Mouse (Mus musculus) inflammation-experienced regulatory T-cells, adult 6 months (primary cell): Measurements from ENCODE around the gene Gm12216. TPM values are rescaled to one million over a fixed set of nuclear protein-coding genes. Genes with fewer than 3 reads are reported as not detected.

Experiments
- ATAC-seq: one replicate; pipeline ENCODE4 v1.8.0; 2017
- polyA plus RNA-seq, 3 experiments: library from polyadenylated mRNA; unstranded; fragments of 100-300 nt; shearing (Covaris generic); gene quantifications; one replicate each; pipeline ENCODE4 v1.2.1; 2017

The Gm12216 gene
- polyA plus RNA-seq, 3 experiments from 2014 or later = 19.8 to 38.0 (median 32.6) TPM

- peak; percentile 47 for ATAC-seq
Measured at GRCm38 (mm10) chr11:53736771-53737572, 122.1 kb downstream of the Gm12216 start.

DNA sequence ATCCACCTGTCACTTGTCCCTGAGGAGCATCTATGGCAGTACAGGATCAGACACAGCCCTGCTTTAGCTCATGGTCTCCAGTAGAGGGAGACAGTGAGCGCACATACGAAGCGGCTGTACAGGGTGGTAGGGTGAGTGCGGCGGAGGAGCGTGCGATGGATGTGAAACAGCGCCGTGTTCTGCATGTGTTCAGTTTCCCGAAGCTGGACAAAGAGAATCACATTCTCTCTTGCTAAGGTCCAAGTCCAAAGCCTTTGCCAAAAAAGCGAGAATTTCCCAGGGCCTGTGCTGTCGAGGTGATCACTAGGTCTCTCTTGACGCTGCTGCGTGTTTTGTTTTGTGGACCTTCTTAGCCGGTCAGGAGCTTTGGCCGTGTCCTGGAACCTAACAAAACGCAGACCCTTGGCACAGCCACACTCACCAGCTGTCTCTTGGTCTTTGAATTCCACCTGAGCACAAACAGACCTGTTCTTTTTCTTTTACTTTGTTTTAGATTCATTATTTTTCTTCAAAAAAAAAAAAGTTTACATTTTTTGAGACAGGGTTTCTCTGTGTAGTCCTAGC is 123.3 kb downstream of the Gm12216 start:
- peak; percentile 81 for ATAC-seq

DNA sequence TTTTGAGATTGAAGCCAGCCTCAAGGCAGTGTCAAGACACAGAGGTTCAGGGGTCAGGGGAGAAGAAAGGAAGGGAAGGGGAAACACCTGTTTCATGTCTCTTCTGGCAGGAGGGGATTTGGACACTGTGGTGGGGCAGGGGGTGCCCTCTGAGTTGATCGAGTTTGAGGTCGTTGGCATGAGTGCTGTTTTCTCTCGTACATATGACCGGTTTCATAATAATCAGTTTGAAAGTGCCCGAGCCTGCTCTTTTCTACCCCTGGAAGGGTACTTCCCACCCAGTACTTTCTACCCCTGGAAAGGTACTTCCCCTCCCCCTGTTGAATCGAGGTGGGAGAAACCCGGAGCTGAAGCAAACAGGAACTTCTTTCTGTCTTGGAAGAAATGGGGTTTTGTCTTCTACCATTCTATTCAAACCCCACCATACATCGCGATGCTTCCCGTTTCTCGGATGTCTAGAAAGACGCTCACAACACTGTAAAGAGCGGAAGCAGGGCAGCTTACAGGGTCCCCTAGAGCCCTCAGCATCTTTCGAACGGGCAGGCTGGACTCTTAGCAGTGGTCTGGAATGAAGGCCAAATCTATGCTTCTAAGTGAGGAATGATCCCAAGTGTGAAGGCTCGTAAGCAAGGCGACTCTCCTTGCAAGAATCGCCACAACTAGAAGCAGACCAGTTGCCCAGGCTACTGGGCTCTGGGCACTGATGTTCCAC is 123.9 kb downstream of the Gm12216 start:
- ATAC-seq = no peak

DNA sequence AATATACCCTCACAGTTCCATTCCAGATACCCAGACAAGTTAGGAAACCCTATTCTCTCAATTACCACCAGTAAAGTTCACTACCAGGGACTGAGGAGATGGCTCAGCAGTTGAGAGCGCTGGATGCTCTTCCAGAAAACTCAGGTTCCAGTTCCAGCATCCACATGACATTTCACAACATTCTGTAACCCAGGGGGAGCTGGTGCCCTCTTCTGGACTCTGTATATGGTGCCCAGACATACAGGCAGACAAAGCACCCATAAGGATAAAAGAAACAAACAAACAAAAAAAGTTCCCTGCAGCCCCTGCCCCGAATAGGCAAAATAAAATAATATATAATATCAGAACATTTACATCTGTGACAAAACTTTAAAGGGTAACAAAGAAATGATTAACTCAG is 124.6 kb downstream of the Gm12216 start:
- ATAC-seq = no peak

GRCm38 (mm10) chr11:53733824-53734223 is 125.2 kb downstream of the Gm12216 start:
- no peak for ATAC-seq

Other genes starting within 250 kb of the Gm12216 start
- 10 to 100 TPM in 2 of 3 experiments, 1 to 10 TPM in 1; 3.1 to 26.5 (median 14.7) TPM for gene Il4, start 240.6 kb downstream of the Gm12216 start, polyA plus RNA-seq
- gene Il13, start 224.6 kb downstream of the Gm12216 start, polyA plus RNA-seq = not detected
- gene Rad50, start 151.9 kb downstream of the Gm12216 start, polyA plus RNA-seq = 10 to 100 TPM; 47.3 to 53.7 (median 48.6) TPM
- not detected for gene Il5, start 138.5 kb downstream of the Gm12216 start, polyA plus RNA-seq
- 100 to 1,000 TPM; 273 to 355 (median 291) TPM for gene Irf1, start 89.2 kb downstream of the Gm12216 start, polyA plus RNA-seq
- gene Gm17334, start 86.1 kb downstream of the Gm12216 start, polyA plus RNA-seq = 1 to 10 TPM; 5.6 to 9.0 (median 6.7) TPM
- gene Slc22a5, start 32.4 kb upstream of the Gm12216 start, polyA plus RNA-seq = 10 to 100 TPM in 2 of 3 experiments, 1 to 10 TPM in 1; 8.9 to 15.5 (median 12.7) TPM
- under 1 TPM in 1 of 3 experiments, not detected in 2; 0.40 TPM for gene Slc22a21, start 121.1 kb upstream of the Gm12216 start, polyA plus RNA-seq
- gene Slc22a4, start 168.8 kb upstream of the Gm12216 start, polyA plus RNA-seq = 1 to 10 TPM in 1 of 3 experiments, not detected in 2; 1.1 TPM
- 1 to 10 TPM in 1 of 3 experiments, under 1 TPM in 2; 0.49 to 1.1 (median 0.50) TPM for gene Pdlim4, start 209.8 kb upstream of the Gm12216 start, polyA plus RNA-seq
- not detected for gene P4ha2, start 240.8 kb upstream of the Gm12216 start, polyA plus RNA-seq